Mouse (Mus musculus): ENCODE results near the gene Timp2. TPM values are rescaled to one million over a fixed set of nuclear protein-coding genes. Genes with fewer than 3 reads are reported as not detected.
A peak's percentile ranks its signal among the peaks of the same experiment; 100 is the strongest.

The Timp2 gene
- total RNA-seq, 2 experiments from 2014 or later: 333 to 340 TPM

DNA sequence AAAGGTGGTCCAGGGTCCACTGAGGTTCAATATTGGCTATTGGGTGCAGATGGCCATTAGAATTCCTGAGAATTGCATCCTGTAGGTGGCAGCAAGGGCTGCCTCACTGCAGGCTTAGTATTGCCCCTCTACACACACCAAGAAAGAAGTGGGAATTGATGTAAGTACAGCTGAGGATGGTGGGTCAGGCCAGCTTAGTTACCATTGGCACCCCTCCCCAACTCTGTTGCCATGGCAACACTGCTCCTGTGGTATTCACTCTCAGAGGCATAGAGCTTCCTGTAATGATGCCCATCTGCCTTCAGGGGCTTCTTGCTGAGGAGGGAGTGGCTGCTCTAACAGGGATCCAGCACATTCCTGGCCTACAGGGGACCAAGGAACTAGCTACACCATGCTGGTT, 19.5 kb upstream of the Timp2 start:
- intact Hi-C loops (cut with DNase I): no loop called here
- DNase-seq (ENCODE audit: extremely low spot score in 1 of 2, low spot score in 2 of 2): peak; percentile 45 to 53

DNA sequence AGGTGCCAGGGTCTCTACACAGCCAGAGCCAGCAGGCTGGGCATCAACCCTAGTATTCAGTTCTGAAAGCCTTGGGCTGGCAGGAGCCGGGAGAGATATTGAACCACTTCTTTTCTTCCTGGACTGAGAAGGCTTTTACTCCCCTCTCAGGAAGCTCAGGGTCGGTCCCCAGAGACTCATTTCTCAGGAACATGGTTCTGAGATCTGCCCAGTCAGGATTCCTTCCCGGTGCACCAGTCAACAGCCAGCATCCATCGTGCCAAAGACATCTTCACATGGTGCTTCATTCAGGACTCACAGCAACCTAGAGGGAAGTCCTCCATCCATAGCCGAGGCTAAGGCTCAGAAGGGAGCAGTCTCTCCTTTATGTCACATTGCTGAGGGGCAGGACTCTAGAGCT, 19.0 kb upstream of the Timp2 start:
- DNase-seq (ENCODE audit: extremely low spot score in 1 of 2, low spot score in 2 of 2): peak in 1 of 2 experiments; percentile 11
- intact Hi-C loops (cut with DNase I): no loop called here

GRCm38 (mm10) chr11:118372641-118373040, 17.1 kb upstream of the Timp2 start:
- intact Hi-C loops (cut with DNase I): no loop called here
- peak in 1 of 2 experiments; percentile 9 for DNase-seq (ENCODE audit: extremely low spot score in 1 of 2, low spot score in 2 of 2)

- intact Hi-C loops (cut with DNase I): no loop called here
- DNase-seq (ENCODE audit: extremely low spot score in 1 of 2, low spot score in 2 of 2): peak in 1 of 2 experiments; percentile 18
These were observed 16.3 kb upstream of the Timp2 start for GRCm38 (mm10) chr11:118371876-118372275.

GRCm38 (mm10) chr11:118369657-118370056, 14.1 kb upstream of the Timp2 start:
- DNase-seq (ENCODE audit: extremely low spot score in 1 of 2, low spot score in 2 of 2): peak in 1 of 2 experiments; percentile 16
- intact Hi-C loops (cut with DNase I): no loop called here

GRCm38 (mm10) chr11:118369251-118369650, 13.7 kb upstream of the Timp2 start:
- intact Hi-C loops (cut with DNase I): no loop called here
- peak in 1 of 2 experiments; percentile 21 for DNase-seq (ENCODE audit: extremely low spot score in 1 of 2, low spot score in 2 of 2)

GRCm38 (mm10) chr11:118368330-118368729, 12.8 kb upstream of the Timp2 start:
- intact Hi-C loops (cut with DNase I): no loop called here
- DNase-seq (ENCODE audit: extremely low spot score in 1 of 2, low spot score in 2 of 2): peak in 1 of 2 experiments; percentile 26

DNA sequence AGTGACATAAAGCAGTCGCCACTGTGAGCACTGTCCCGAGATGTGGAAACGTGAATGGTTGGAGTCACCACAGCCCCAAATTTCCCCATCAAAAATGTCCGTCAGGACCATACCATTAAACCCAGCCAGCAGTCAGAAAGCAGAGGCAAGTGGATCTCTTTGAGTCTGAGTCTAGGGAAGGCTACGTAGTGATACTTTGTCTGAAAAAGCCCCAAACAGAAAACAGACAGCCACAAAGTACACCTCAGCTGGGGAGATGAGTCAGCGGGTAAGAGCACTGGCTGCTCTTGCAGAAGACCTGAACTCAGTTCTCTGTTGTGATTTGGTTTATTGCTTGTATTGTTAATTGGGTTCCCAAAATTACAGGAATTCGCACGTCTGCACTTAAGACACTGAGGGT, 11.0 kb upstream of the Timp2 start:
- no peak for DNase-seq (ENCODE audit: extremely low spot score in 1 of 2, low spot score in 2 of 2)
- intact Hi-C loops (cut with DNase I): no loop called here

DNA sequence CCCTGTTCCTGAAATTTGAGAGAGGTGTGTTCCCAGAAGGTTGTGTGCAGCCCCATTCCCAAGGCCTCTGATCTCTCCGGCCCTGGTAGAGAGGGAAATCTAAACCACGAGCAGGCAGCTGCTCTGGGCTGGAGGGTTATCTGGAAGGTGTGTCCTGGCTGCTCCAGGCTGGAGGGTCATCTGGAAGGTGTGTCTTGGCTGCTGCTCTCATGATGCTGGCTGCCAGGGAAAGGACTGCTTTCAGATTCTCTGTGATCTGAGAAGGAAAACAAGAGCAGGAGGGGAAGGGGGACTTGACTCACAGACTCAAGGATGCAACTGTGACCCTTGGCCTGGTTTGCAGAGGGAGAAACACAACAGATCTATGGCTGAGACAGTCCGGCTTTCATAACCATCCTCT, 10.6 kb upstream of the Timp2 start:
- intact Hi-C loops (cut with DNase I): no loop called here
- peak in 1 of 2 experiments; percentile 15 for DNase-seq (ENCODE audit: extremely low spot score in 1 of 2, low spot score in 2 of 2)

DNA sequence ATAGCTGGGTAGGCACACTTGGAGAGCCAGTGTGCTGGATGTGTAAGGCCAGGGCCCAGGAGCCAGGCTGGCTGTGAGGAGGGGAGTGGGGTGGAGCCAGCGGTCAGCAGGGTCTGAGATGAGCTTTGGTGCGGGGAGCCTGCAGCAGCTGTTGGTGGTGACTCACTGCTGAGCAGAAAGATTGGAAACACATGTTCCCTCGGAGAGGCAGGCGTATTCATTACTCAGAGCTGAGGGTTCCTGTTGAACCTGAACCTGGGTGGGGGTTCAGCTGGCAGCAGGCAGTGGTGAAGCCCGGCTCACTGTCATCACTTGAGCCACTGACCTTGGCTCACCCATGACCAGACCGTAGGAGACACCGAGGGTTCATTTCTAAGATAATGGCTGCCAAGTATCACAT, 9.6 kb upstream of the Timp2 start:
- intact Hi-C loops (cut with DNase I): no loop called here
- DNase-seq (ENCODE audit: extremely low spot score in 1 of 2, low spot score in 2 of 2): peak in 1 of 2 experiments; percentile 31

DNA sequence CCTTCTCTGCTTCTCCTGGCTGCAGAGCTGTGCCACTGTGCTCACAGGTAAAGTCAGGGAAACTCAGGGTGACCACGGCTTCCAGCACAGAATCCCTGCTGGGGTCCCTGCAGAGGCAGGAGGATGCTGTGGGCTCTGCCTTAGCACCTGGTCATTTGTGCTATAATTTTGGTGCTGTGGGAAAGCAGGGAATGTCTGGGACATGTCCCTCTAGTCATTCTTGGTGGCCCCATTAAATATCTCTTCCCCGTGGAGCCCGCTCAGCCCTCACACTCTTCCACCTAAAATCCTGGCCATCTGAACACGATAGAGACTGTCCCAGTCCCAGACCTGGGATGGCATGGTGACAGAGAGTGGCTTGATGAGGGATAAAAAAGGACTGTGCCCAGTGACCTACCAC, 8.5 kb upstream of the Timp2 start:
- DNase-seq (ENCODE audit: extremely low spot score in 1 of 2, low spot score in 2 of 2): peak in 1 of 2 experiments; percentile 11

GRCm38 (mm10) chr11:118362971-118363518, 7.5 kb upstream of the Timp2 start:
- intact Hi-C loops (cut with DNase I): no loop called here

More for the DNA sequence above, 8.5 kb upstream of the Timp2 start:
- intact Hi-C loops (cut with DNase I): no loop called here

DNA sequence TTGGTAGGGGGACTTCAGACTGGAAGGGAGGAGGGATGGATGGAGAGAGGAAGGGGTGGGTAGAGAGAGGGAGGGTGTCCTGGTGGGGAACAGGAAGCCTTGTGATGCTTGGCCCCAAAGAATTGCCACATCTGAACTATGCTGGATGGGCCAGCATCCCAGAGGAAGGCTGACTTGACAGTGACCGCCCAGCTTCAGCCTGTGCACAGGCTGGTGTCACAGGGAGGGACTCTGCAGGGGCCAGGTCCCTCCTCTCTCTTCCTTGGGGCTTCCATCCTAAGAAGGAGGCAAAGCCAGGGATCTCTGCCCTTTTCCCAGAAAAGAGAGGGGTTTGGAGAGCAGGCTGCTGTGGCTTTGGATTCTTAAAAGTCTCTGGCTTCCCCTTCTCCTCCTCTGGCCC, 7.0 kb upstream of the Timp2 start:
- peak in 1 of 2 experiments; percentile 19 for DNase-seq (ENCODE audit: extremely low spot score in 1 of 2, low spot score in 2 of 2)
- intact Hi-C loops (cut with DNase I): no loop called here

More at GRCm38 (mm10) chr11:118362971-118363518, 7.5 kb upstream of the Timp2 start:
- DNase-seq (ENCODE audit: extremely low spot score in 1 of 2, low spot score in 2 of 2): peak in 1 of 2 experiments; percentile 66

DNA sequence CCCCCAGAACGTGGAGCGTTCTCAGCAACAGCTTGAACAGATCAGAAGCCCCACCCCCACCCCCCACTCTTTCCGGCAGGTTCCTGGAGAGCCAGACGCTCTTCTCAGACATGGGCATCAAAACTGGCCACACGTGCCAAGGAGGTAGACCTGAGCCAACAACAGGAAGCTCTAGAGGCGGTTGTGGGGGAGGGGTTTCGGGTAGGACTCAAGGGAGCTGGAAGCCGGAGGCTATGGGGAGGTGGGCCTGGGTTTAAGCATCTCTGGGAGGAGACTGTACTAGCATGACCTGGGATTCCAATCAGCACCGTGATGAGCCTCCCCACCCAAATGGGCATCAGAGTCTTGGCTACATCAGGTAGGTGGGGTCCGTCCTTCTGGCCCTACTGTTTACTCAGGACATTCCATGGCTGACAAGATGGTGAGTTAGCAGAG, 5.4 kb upstream of the Timp2 start:
- intact Hi-C loops (cut with DNase I): no loop called here
- peak in 1 of 2 experiments; percentile 73 for DNase-seq (ENCODE audit: extremely low spot score in 1 of 2, low spot score in 2 of 2)

DNA sequence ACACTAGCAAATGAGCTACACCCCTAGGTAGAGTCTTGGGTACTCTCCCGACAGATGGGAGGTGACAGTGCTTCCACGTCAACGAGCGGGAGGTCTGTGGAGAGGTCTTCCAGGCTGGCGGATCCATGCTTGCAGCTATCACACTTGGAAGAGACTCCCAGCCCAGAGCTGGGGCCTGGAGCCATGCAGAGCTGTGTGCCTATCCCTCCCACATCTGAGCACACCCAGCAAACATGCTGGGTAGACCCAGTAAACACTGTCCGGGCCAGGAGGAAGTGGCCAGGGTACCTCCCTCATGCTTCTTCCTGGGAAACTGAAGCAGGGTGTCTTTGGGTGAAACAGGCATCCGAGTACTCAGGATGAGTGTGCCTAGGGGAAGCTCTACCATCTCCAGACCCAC, 5.0 kb upstream of the Timp2 start:
- intact Hi-C loops (cut with DNase I): no loop called here

DNA sequence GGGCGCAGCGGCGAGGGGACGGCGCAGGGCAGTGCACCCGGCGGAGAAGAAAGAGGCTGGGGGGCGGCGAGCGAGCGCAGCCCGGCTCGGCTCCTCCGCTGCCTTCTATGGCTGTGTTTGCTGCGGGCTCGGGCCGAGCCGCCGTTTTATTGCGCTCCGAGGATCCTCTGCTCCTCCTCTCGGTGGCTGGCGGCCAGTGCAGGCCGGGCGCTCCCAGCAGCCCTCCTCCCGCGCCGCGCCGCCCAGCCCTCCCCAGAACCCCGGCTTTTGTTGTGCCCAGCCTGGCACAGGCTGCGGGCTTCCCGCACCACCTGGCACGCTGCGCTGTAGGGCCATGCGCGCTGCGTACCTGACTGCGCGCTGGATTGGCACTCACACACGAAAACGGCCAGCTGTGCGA, 335 bp downstream of the Timp2 start:
- DNase-seq (ENCODE audit: extremely low spot score in 1 of 2, low spot score in 2 of 2): peak; percentile 85 to 94
- intact Hi-C loops (cut with DNase I): loop anchor here (5.0 kb wide), 1 partner anchor 38 kb away; no protein-coding TSS in a partner anchor

More for the DNA sequence above, 5.0 kb upstream of the Timp2 start:
- DNase-seq (ENCODE audit: extremely low spot score in 1 of 2, low spot score in 2 of 2): peak in 1 of 2 experiments; percentile 32

DNA sequence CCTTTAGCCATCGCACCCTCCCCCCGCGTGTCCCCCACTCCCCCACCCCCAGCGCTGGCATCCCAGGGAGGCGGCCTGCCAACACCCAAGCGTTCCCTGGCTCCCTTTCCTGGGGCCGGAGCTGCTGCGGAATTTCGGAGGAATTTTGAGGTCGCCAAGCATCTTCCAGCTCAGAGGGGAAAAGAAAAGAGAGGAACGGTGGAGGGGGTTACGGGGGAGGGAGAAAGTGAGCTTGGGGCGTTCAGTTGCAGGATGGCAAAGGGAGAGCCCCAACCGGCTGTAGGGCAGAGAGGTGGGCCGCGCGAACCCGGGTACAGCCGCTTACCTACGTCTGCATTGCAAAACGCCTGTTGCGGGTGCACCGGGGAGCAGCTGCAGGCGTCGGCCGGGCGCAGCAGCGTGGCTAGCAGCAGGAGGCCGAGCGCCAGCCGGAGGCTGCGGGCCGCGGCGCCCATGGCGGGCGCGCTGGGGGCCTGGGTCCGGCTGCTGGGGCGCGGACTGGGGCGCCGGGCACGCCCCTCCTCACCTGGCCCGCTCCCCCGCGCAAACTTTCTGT, 826 bp downstream of the Timp2 start:
- peak in 1 of 2 experiments; percentile 65 for DNase-seq (ENCODE audit: extremely low spot score in 1 of 2, low spot score in 2 of 2)
- intact Hi-C loops (cut with DNase I): loop anchor here (5.0 kb wide), 1 partner anchor 37 kb away; no protein-coding TSS in a partner anchor

GRCm38 (mm10) chr11:118349494-118349893, 6.0 kb downstream of the Timp2 start:
- no peak for DNase-seq (ENCODE audit: extremely low spot score in 1 of 2, low spot score in 2 of 2)

DNA sequence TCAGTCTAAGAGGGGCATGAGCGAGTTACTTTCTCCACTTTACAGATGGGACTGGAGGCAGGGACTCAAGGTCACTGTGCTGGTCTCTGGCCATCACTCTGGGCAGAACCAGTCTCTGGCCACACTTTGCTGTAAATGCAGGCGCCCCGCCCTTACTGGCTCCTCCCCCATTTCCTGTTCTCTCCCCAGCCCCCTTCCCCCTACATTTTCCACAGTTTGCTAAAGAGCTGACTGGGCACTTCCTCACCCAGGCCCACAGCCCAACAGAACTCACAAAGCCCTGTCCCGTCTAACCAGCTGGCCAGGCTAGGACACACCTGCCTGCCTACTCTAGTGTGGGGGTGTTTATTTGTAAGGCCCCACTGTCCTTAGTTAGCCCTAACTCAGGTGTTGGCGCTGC, 6.7 kb downstream of the Timp2 start:
- DNase-seq (ENCODE audit: extremely low spot score in 1 of 2, low spot score in 2 of 2): peak in 1 of 2 experiments; percentile 79
- intact Hi-C loops (cut with DNase I): no loop called here

More at GRCm38 (mm10) chr11:118349494-118349893, 6.0 kb downstream of the Timp2 start:
- intact Hi-C loops (cut with DNase I): no loop called here

- intact Hi-C loops (cut with DNase I): no loop called here
- DNase-seq (ENCODE audit: extremely low spot score in 1 of 2, low spot score in 2 of 2): no peak
These were observed 7.1 kb downstream of the Timp2 start for GRCm38 (mm10) chr11:118348419-118348818.

Data from left cerebral cortex, postnatal 10 days (tissue).